Mouse (Mus musculus) ovary, postnatal 10 days (tissue): ENCODE measurements around the gene Lad1.

ENCODE experiments used
- DNase-seq: peaks from one replicate; pipeline ENCODE4 v3.0.0; 2022; ENCODE audit warnings: low spot score

Lad1 gene

GRCm38 (mm10) chr1:135818481-135819086, at the start of gene Lad1:
Gene Lad1 (plus strand): TSS chr1:135818598.
- no peak for DNase-seq

- no peak for DNase-seq
Measured at GRCm38 (mm10) chr1:135770237-135770636, 48.2 kb upstream of the Lad1 start.

GRCm38 (mm10) chr1:135770896-135771572, 47.4 kb upstream of the Lad1 start:
- DNase-seq: no peak

GRCm38 (mm10) chr1:135771573-135771970, 46.8 kb upstream of the Lad1 start:
- no peak for DNase-seq

GRCm38 (mm10) chr1:135776596-135776995, 41.8 kb upstream of the Lad1 start:
- DNase-seq: no peak

- no peak for DNase-seq
Measured at GRCm38 (mm10) chr1:135777046-135777445, 41.4 kb upstream of the Lad1 start.

- no peak for DNase-seq
Measured at GRCm38 (mm10) chr1:135778780-135779535, 39.4 kb upstream of the Lad1 start, which contains the start of gene Tnni1. Gene Tnni1 (plus strand): TSS chr1:135779434.

GRCm38 (mm10) chr1:135780649-135781048, 37.7 kb upstream of the Lad1 start:
- no peak for DNase-seq

- DNase-seq: peak; percentile 53
Measured at GRCm38 (mm10) chr1:135781220-135781619, 37.2 kb upstream of the Lad1 start.

- no peak for DNase-seq
Measured at GRCm38 (mm10) chr1:135782816-135783215, 35.6 kb upstream of the Lad1 start.

GRCm38 (mm10) chr1:135787799-135788198, 30.6 kb upstream of the Lad1 start:
- peak; percentile 54 for DNase-seq

- DNase-seq: no peak
Measured at GRCm38 (mm10) chr1:135788708-135789107, 29.7 kb upstream of the Lad1 start.

- peak; percentile 46 for DNase-seq
Measured at GRCm38 (mm10) chr1:135789815-135790214, 28.6 kb upstream of the Lad1 start.

- no peak for DNase-seq
Measured at GRCm38 (mm10) chr1:135792143-135792939, 26.1 kb upstream of the Lad1 start.

GRCm38 (mm10) chr1:135793370-135794215, 24.8 kb upstream of the Lad1 start:
- no peak for DNase-seq

- DNase-seq: no peak
Measured at GRCm38 (mm10) chr1:135794216-135795134, 23.9 kb upstream of the Lad1 start.

GRCm38 (mm10) chr1:135798492-135798891, 19.9 kb upstream of the Lad1 start:
- no peak for DNase-seq

GRCm38 (mm10) chr1:135799109-135799627, 19.2 kb upstream of the Lad1 start:
- DNase-seq: no peak

- no peak for DNase-seq
Measured at GRCm38 (mm10) chr1:135800192-135800950, 18.0 kb upstream of the Lad1 start.
